Mouse (Mus musculus) myocyte (in vitro differentiated cells): ENCODE measurements around the gene Rdh19. TPM values are rescaled to one million over a fixed set of nuclear protein-coding genes. Genes with fewer than 3 reads are reported as not detected.

Experiments
- H3K27me3 ChIP-seq: one replicate; pipeline ENCODE4 v1.6.1; 2011; ENCODE audit not compliant: control insufficient read depth, insufficient read depth, insufficient read length
- H3K36me3 ChIP-seq: one replicate; pipeline ENCODE4 v1.6.1; 2011; ENCODE audit not compliant: control insufficient read depth, insufficient read depth
- H3K4me2 ChIP-seq: one replicate; pipeline ENCODE4 v1.6.1; 2011; ENCODE audit warnings: low read depth, control low read depth
- H3K4me3 ChIP-seq: one replicate; pipeline ENCODE4 v1.5.1; 2011; ENCODE audit warnings: mild to moderate bottlenecking, control low read depth, moderate library complexity
- H3K79me2 ChIP-seq: one replicate; pipeline ENCODE4 v1.6.1; 2011; ENCODE audit not compliant: control insufficient read depth, insufficient read depth
- H3ac ChIP-seq: one replicate; pipeline ENCODE4 v1.6.1; 2011; ENCODE audit not compliant: control insufficient read depth, insufficient read length
- CEBPB ChIP-seq: IDR thresholded peaks from 2 replicates; pipeline ENCODE4 v1.6.1; 2011; ENCODE audit warnings: mild to moderate bottlenecking, moderate library complexity; ENCODE audit not compliant: poor library complexity, insufficient read depth, severe bottlenecking
- E2F4 ChIP-seq: IDR thresholded peaks from one replicate; pipeline ENCODE4 v1.6.1; 2011; ENCODE audit warnings: mild to moderate bottlenecking, control low read depth, moderate library complexity; ENCODE audit not compliant: insufficient read depth
- MAX ChIP-seq: IDR thresholded peaks from one replicate; pipeline ENCODE4 v1.6.1; 2011; ENCODE audit warnings: low read depth, mild to moderate bottlenecking, control low read depth
- MYOD1 ChIP-seq, 3 experiments: IDR thresholded peaks; one replicate each; pipeline ENCODE4 v1.6.1; 2011; ENCODE audit warnings: control low read depth in 2 of 3, low read depth in 2 of 3, mild to moderate bottlenecking in 2 of 3, moderate library complexity in 1 of 3; ENCODE audit not compliant: insufficient read length in 2 of 3, control insufficient read depth in 1 of 3
- MYOG ChIP-seq, 3 experiments: IDR thresholded peaks; one replicate each; pipeline ENCODE4 v1.6.1; 2011; ENCODE audit warnings: control low read depth in 2 of 3, low read depth in 2 of 3, mild to moderate bottlenecking in 2 of 3; ENCODE audit not compliant: insufficient read length in 2 of 3, control insufficient read depth in 1 of 3, insufficient read depth in 1 of 3
- POLR2A ChIP-seq: IDR thresholded peaks from one replicate; pipeline ENCODE4 v1.6.1; 2011; ENCODE audit warnings: low read depth, mild to moderate bottlenecking, control low read depth, moderate library complexity; ENCODE audit not compliant: insufficient read length
- POLR2AphosphoS2 ChIP-seq: IDR thresholded peaks from one replicate; pipeline ENCODE4 v1.6.1; 2011; ENCODE audit warnings: low read depth, control low read depth; ENCODE audit not compliant: insufficient read length
- REST ChIP-seq: IDR thresholded peaks from one replicate; pipeline ENCODE4 v1.6.1; 2011; ENCODE audit warnings: mild to moderate bottlenecking, control low read depth, moderate library complexity; ENCODE audit not compliant: insufficient read depth, insufficient read length
- SRF ChIP-seq: IDR thresholded peaks from one replicate; pipeline ENCODE4 v1.6.1; 2011; ENCODE audit warnings: low read depth; ENCODE audit not compliant: control insufficient read depth, insufficient read length
- TCF12 ChIP-seq: IDR thresholded peaks from one replicate; pipeline ENCODE4 v1.6.1; 2011; ENCODE audit warnings: mild to moderate bottlenecking, control low read depth; ENCODE audit not compliant: poor library complexity, insufficient read depth, severe bottlenecking
- TCF3 ChIP-seq: IDR thresholded peaks from one replicate; pipeline ENCODE4 v1.6.1; 2011; ENCODE audit warnings: low read depth, control low read depth; ENCODE audit not compliant: insufficient read length
- USF1 ChIP-seq: IDR thresholded peaks from one replicate; pipeline ENCODE4 v1.6.1; 2011; ENCODE audit warnings: low read depth, mild to moderate bottlenecking, control low read depth, moderate library complexity
- polyA plus RNA-seq: library from polyadenylated mRNA; unstranded; fragments of >200 nt; fragmentation: generic; extraction: Trizol; gene quantifications from one replicate; pipeline ENCODE4 v1.2.1, GENCODE M21; 2012; ENCODE audit warnings: missing spikeins

Gene Rdh19
- polyA plus RNA-seq, 1 experiment, result not detected

GRCm38 (mm10) chr10:127878262-127879057 is 28.7 kb downstream of the Rdh19 start:
- Histone ChIP-seq H3K79me2 (no peaks in the 10 kb centered on the region), H3K27me3 (peaks cover 8% of the 10 kb centered on the region), H3ac (no peak overlapping the region), H3K4me3 (no peak overlapping the region), H3K36me3 (no peaks in the 10 kb centered on the region), H3K4me2 (peak overlapping the region; percentile 38)
- no peak for TF ChIP-seq SRF
- TF ChIP-seq USF1, result no peak
- TF ChIP-seq POLR2A, result no peak
- TF ChIP-seq MYOG (IDR thresholded peaks at IDR 0.05; ENCODE audit: control insufficient read depth in 1 of 3, insufficient read depth in 1 of 3, insufficient read length in 2 of 3, low read depth in 2 of 3), result no peak
- no peak for TF ChIP-seq CEBPB
- no peak for TF ChIP-seq E2F4
- no peak for TF ChIP-seq MYOD1 (IDR thresholded peaks at IDR 0.05; ENCODE audit: control insufficient read depth in 1 of 3, insufficient read length in 2 of 3, low read depth in 2 of 3)
- no peak for TF ChIP-seq TCF12
- no peak for TF ChIP-seq TCF3
- TF ChIP-seq MAX, result no peak
- no peak for TF ChIP-seq REST
- no peak for TF ChIP-seq POLR2AphosphoS2

- Histone ChIP-seq H3K27me3 (peaks cover 12% of the 10 kb centered on the region), H3K4me3 (no peak overlapping the region), H3K79me2 (no peaks in the 10 kb centered on the region), H3K4me2 (peak overlapping the region; percentile 38), H3K36me3 (no peaks in the 10 kb centered on the region), H3ac (no peak overlapping the region)
- no peak for TF ChIP-seq REST
- no peak for TF ChIP-seq SRF
- no peak for TF ChIP-seq POLR2A
- TF ChIP-seq USF1, result no peak
- TF ChIP-seq E2F4, result no peak
- no peak for TF ChIP-seq POLR2AphosphoS2
- no peak for TF ChIP-seq MYOG (IDR thresholded peaks at IDR 0.05; ENCODE audit: control insufficient read depth in 1 of 3, insufficient read depth in 1 of 3, insufficient read length in 2 of 3, low read depth in 2 of 3)
- TF ChIP-seq CEBPB, result no peak
- TF ChIP-seq MAX, result no peak
- TF ChIP-seq TCF3, result no peak
- TF ChIP-seq TCF12, result no peak
Observed at GRCm38 (mm10) chr10:127879155-127879688, 29.5 kb downstream of the Rdh19 start.

- Histone ChIP-seq H3ac (no peak overlapping the region), H3K79me2 (no peaks in the 10 kb centered on the region)
Observed at GRCm38 (mm10) chr10:127881041-127881440, 31.3 kb downstream of the Rdh19 start.

GRCm38 (mm10) chr10:127886551-127886950 is 36.8 kb downstream of the Rdh19 start:
- H3K36me3 ChIP-seq, result no peaks in the 10 kb centered on the region
- no peaks in the 10 kb centered on the region for H3K79me2 ChIP-seq
- no peak overlapping the region for H3K4me3 ChIP-seq
- no peak overlapping the region for H3ac ChIP-seq
- H3K27me3 ChIP-seq, result peaks cover 25% of the 10 kb centered on the region
- TF ChIP-seq E2F4 (no peak), POLR2A (no peak), REST (no peak), USF1 (no peak), SRF (no peak), POLR2AphosphoS2 (no peak), TCF12 (no peak), CEBPB (no peak), MAX (no peak), TCF3 (no peak)
- no peak overlapping the region for H3K4me2 ChIP-seq

More at GRCm38 (mm10) chr10:127881041-127881440, 31.3 kb downstream of the Rdh19 start:
- no peaks in the 10 kb centered on the region for H3K36me3 ChIP-seq
- no peak overlapping the region for H3K4me3 ChIP-seq
- no peak overlapping the region for H3K4me2 ChIP-seq
- peaks cover 12% of the 10 kb centered on the region for H3K27me3 ChIP-seq
- TF ChIP-seq TCF3 (no peak), TCF12 (no peak), CEBPB (no peak), MYOG (IDR thresholded peaks at IDR 0.05; ENCODE audit: control insufficient read depth in 1 of 3, insufficient read depth in 1 of 3, insufficient read length in 2 of 3, low read depth in 2 of 3) (no peak), MAX (no peak), USF1 (no peak), POLR2AphosphoS2 (no peak), E2F4 (no peak), SRF (no peak), REST (no peak), POLR2A (no peak), MYOD1 (IDR thresholded peaks at IDR 0.05; ENCODE audit: control insufficient read depth in 1 of 3, insufficient read length in 2 of 3, low read depth in 2 of 3) (no peak)

- Histone ChIP-seq H3K4me3 (no peak overlapping the region), H3K36me3 (no peaks in the 10 kb centered on the region), H3K4me2 (no peak overlapping the region), H3K79me2 (no peaks in the 10 kb centered on the region), H3ac (no peak overlapping the region), H3K27me3 (peaks cover 27% of the 10 kb centered on the region)
- TF ChIP-seq USF1 (no peak), MYOD1 (IDR thresholded peaks at IDR 0.05; ENCODE audit: control insufficient read depth in 1 of 3, insufficient read length in 2 of 3, low read depth in 2 of 3) (no peak)
Observed at GRCm38 (mm10) chr10:127886971-127887370, 37.2 kb downstream of the Rdh19 start.
